Mouse (Mus musculus) stomach, embryonic 14.5 days (tissue): ENCODE measurements around the gene Krt32. TPM values are rescaled to one million over a fixed set of nuclear protein-coding genes. Genes with fewer than 3 reads are reported as not detected.

Experiments
- ATAC-seq: fragments of 200-750 bp; cut with Nextera tagmentation; 2 replicates; pipeline ENCODE4 v1.8.0; 2017; ENCODE audit warnings: low read depth, moderate TSS enrichment; ENCODE audit not compliant: insufficient number of reproducible peaks, insufficient read depth, low FRiP score
- H3K27ac ChIP-seq: fragments of 300-500 bp; sonication (generic); 2 replicates; pipeline ENCODE4 v1.5.1; 2014; ENCODE audit warnings: mild to moderate bottlenecking, low read length, moderate library complexity, mixed read lengths
- H3K27me3 ChIP-seq: fragments of 300-500 bp; sonication (generic); 2 replicates; pipeline ENCODE4 v1.6.1; 2014; ENCODE audit warnings: low read length, control low read depth, mixed read lengths; ENCODE audit not compliant: control insufficient read depth, insufficient read depth
- H3K36me3 ChIP-seq: fragments of 300-500 bp; sonication (generic); 2 replicates; pipeline ENCODE4 v1.6.1; 2014; ENCODE audit warnings: mild to moderate bottlenecking, control low read depth, low read length, moderate library complexity, mixed read lengths; ENCODE audit not compliant: control insufficient read depth, insufficient read depth
- H3K4me1 ChIP-seq: fragments of 300-500 bp; sonication (generic); 2 replicates; pipeline ENCODE4 v1.6.1; 2014; ENCODE audit warnings: low read length, control low read depth, mixed read lengths; ENCODE audit not compliant: control insufficient read depth, insufficient read depth
- H3K4me2 ChIP-seq: fragments of 300-500 bp; sonication (generic); replicated peaks from 2 replicates; pipeline ENCODE4 v1.6.1; 2014; ENCODE audit warnings: low read depth, low read length, control low read depth
- H3K4me3 ChIP-seq: fragments of 300-500 bp; sonication (generic); 2 replicates; pipeline ENCODE4 v1.5.1; 2014; ENCODE audit warnings: low read depth, low read length, control low read depth
- H3K9ac ChIP-seq: fragments of 300-500 bp; sonication (generic); replicated peaks from 2 replicates; pipeline ENCODE4 v1.6.1; 2014; ENCODE audit warnings: low read depth, mild to moderate bottlenecking, control low read depth, low read length, moderate library complexity, mixed read lengths
- H3K9me3 ChIP-seq: fragments of 300-500 bp; sonication (generic); 2 replicates; pipeline ENCODE4 v1.6.1; 2016; ENCODE audit warnings: low read depth, low read length, control low read depth; ENCODE audit not compliant: control insufficient read depth
- WGBS: fragments of 180-500 bp; shearing (Covaris S2); extraction: QIAGEN DNeasy Blood & Tissue Kit; methylation state at CpG from one replicate; pipeline ENCODE4 v1.1.7; 2014; 5-methylcytosine and 5-hydroxymethylcytosine counted together
- polyA plus RNA-seq: library from polyadenylated mRNA; unstranded; fragments of >200 nt; fragmentation: Nextera tagmentation; extraction: Ambion mirVana; gene quantifications from 2 replicates; pipeline ENCODE4 v1.2.1, GENCODE M21; 2014

Krt32 gene
- not detected in 2 replicates for polyA plus RNA-seq

GRCm38 (mm10) chr11:100087861-100088260 is at the start of gene Krt32:
Krt32 (minus strand) TSS chr11:100088226.
- Histone ChIP-seq H3K4me3 (no peak within 1 kb of the TSS), H3K36me3 (no peaks in the 10 kb centered on the region), H3K9me3 (no peaks in the 10 kb centered on the region), H3K4me1 (no peaks in the 10 kb centered on the region), H3K27me3 (no peaks in the 10 kb centered on the region), H3K9ac (no peak within 1 kb of the TSS), H3K27ac (no peak within 1 kb of the TSS), H3K4me2 (no peak within 1 kb of the TSS)
- WGBS = 92% methylated on average over 10 of the region's 10 CpGs
- ATAC-seq = no peak

DNA sequence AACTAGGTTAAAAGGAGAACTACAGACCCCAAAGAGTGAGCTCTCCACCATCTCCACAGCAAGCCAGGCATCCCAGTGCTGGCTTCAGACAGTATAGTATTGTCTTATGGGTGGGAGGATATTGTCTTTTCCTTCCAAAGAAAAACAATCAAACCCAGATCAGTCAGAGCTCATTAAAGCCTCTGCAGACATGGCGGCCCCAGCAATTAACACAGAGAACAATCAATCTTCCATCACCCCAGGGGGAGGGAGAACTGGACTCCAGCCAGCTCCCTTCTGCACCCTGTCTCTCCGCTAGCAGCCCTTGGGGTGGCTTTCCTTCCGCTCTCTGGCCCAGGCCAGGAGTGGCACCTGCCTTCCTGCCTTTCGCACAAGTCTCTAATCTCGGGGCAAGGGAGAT is 49.7 kb upstream of the Krt32 start:
- H3K4me2 ChIP-seq = no peak overlapping the region

DNA sequence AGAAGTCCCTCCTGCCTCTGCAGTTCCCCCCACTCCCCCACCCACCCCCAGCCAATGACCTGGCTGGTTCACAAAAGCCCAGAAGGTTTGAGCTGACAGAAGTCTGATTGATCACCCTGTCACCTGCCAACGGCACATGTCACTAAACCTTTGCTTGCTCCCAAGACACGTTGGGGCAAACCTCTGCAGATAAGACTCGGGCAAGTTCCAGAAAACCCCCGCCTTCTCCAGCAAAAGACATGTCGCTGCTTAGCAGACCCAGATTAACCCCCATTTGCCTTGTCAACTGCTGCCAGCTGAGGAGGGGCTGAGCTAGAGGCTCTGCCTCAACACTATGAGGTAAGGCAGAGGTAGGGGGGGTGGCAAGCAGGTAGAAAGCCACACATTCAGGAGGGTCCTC is 48.5 kb upstream of the Krt32 start:
- H3K27me3 ChIP-seq = no peaks in the 10 kb centered on the region
- peak overlapping the region; percentile 72; the same call in 1 of the 2 replicates for H3K27ac ChIP-seq
- H3K4me1 ChIP-seq = peaks cover 13% of the 10 kb centered on the region; the same call in 1 of the 2 replicates
- H3K4me3 ChIP-seq = no peak overlapping the region
- ATAC-seq = no peak
- H3K4me2 ChIP-seq = no peak overlapping the region
- H3K9ac ChIP-seq = no peak overlapping the region
- H3K9me3 ChIP-seq = no peaks in the 10 kb centered on the region
- no peaks in the 10 kb centered on the region; the same call in 1 of the 2 replicates for H3K36me3 ChIP-seq
- whole genome bisulfite sequencing = 16% methylated on average over 5 of the region's 5 CpGs

More for the DNA sequence above, 49.7 kb upstream of the Krt32 start:
- no peak overlapping the region for H3K4me3 ChIP-seq
- 26% methylated on average over 5 of the region's 5 CpGs for WGBS
- no peaks in the 10 kb centered on the region for H3K27me3 ChIP-seq
- peak overlapping the region; percentile 18; the same call in 1 of the 2 replicates for H3K27ac ChIP-seq
- no peak overlapping the region for H3K9ac ChIP-seq
- H3K4me1 ChIP-seq = peaks cover 13% of the 10 kb centered on the region; the same call in 1 of the 2 replicates
- H3K36me3 ChIP-seq = peaks cover 3% of the 10 kb centered on the region; the same call in 1 of the 2 replicates
- no peak for ATAC-seq
- H3K9me3 ChIP-seq = no peaks in the 10 kb centered on the region

DNA sequence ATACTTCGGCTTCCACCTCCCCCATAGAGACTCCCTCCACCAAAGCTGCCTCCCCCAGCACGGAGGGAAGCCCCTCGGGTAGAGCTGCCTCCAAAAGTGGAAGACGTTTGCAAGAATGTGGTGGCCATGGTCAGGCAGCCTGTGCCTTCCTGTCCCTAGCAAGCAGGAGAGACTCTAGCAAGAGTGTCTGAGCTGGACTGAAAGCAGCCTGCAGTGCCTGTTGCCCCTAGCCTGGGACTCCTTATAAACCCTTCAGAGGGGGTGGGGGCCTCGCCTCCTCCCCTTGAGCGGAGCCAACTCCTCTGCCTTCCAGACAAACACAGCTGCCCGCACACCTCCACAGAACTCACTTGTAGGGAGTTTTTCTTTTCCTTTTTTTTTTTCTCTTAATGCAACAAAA is 47.7 kb upstream of the Krt32 start, which contains the start of gene Krt15:
Gene Krt15, minus strand, starts transcription at position 198 of the 400 bp plus-strand sequence.
- peaks cover 13% of the 10 kb centered on the region; the same call in 1 of the 2 replicates for H3K4me1 ChIP-seq
- H3K27ac ChIP-seq = peak within 1 kb of the TSS; percentile 72; the same call in 1 of the 2 replicates
- WGBS = 50% methylated on average over 7 of the region's 7 CpGs
- H3K27me3 ChIP-seq = no peaks in the 10 kb centered on the region
- H3K36me3 ChIP-seq = no peaks in the 10 kb centered on the region
- ATAC-seq = no peak
- peak within 1 kb of the TSS; percentile 18 for H3K4me3 ChIP-seq
- 0 out of 2 replicates have a peak within 1 kb of the TSS, but pooled peaks have one; percentile 4 for H3K4me2 ChIP-seq
- no peaks in the 10 kb centered on the region for H3K9me3 ChIP-seq
- 0 out of 2 replicates have a peak within 1 kb of the TSS, but pooled peaks have one; percentile 14 for H3K9ac ChIP-seq

DNA sequence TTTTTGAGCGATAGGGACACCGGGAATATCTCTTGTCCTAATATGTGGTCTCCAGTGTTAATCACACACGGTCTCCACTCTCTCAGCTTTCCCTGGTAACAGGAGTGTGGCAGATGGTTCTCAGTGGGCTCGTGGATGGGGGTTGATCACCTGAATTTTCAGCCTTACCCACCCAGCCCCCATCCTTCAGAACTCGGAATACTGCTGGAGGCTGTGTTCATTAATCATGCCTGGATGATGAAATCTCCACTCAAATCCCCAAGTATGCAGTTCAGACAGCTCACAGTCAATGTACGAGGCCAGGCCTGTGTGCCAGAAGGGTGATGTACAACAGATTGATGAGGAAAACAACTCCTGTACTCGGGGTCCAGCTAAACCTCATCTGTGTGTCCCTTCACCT is 36.9 kb upstream of the Krt32 start:
- H3K36me3 ChIP-seq = no peaks in the 10 kb centered on the region
- H3K4me1 ChIP-seq = no peaks in the 10 kb centered on the region
- H3K4me3 ChIP-seq = no peak overlapping the region
- no peak for ATAC-seq
- no peak overlapping the region for H3K27ac ChIP-seq
- H3K27me3 ChIP-seq = no peaks in the 10 kb centered on the region
- no peak overlapping the region for H3K9ac ChIP-seq
- no peaks in the 10 kb centered on the region for H3K9me3 ChIP-seq
- 54% methylated on average over 7 of the region's 7 CpGs for WGBS
- no peak overlapping the region for H3K4me2 ChIP-seq

DNA sequence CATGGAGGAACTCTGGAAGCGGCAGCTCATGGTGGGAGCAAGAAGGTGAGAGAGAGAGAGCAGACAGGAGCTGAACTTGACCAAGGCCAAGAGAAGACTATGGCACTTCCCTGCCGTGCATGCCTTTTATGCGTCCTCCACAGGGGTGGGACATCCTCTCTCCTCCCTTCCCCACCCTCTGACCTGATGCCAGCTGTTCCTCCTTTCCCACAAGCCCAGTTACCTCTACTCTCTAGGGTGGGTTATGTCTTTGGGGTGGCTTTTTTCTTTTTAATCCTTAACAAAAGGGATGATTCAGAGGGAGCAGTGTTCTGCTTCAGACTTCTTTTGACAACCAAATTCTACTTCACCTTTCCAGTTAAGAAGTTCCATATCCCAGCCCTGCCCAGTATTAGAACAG is 33.4 kb upstream of the Krt32 start, which contains the start of gene Krt13:
Gene Krt13, minus strand, starts transcription at position 101 of the 400 bp plus-strand sequence.
- Histone ChIP-seq H3K4me3 (no peak within 1 kb of the TSS), H3K4me1 (no peaks in the 10 kb centered on the region), H3K27me3 (no peaks in the 10 kb centered on the region), H3K27ac (no peak within 1 kb of the TSS), H3K4me2 (no peak within 1 kb of the TSS), H3K36me3 (no peaks in the 10 kb centered on the region), H3K9me3 (no peaks in the 10 kb centered on the region), H3K9ac (no peak within 1 kb of the TSS)
- WGBS = 86% methylated on average over 3 of the region's 3 CpGs
- ATAC-seq = no peak

GRCm38 (mm10) chr11:100120331-100120730 is 32.3 kb upstream of the Krt32 start:
- Histone ChIP-seq H3K4me1 (no peaks in the 10 kb centered on the region), H3K9me3 (no peaks in the 10 kb centered on the region), H3K27me3 (no peaks in the 10 kb centered on the region), H3K4me2 (no peak overlapping the region), H3K36me3 (no peaks in the 10 kb centered on the region), H3K27ac (no peak overlapping the region), H3K4me3 (no peak overlapping the region), H3K9ac (no peak overlapping the region)
- WGBS = 82% methylated on average over 5 of the region's 5 CpGs
- ATAC-seq = no peak

DNA sequence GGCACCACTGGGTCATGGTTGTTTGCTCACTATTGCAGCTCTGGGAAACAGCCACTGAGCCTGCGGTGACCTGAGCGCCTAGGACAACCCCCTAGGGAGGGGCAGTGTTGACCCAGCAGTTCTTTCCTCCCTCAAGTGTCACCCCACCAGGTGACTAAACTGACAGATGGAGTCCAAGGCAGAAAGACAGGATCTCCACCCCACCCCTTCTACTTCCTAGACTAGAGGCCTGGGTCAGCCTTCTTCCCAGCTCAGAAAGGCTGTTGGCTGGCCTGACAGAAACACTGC is 25.7 kb upstream of the Krt32 start:
- Histone ChIP-seq H3K9me3 (no peaks in the 10 kb centered on the region), H3K27ac (peak overlapping the region; percentile 59; the same call in 1 of the 2 replicates), H3K4me3 (no peak overlapping the region), H3K9ac (no peak overlapping the region), H3K4me1 (peaks cover 6% of the 10 kb centered on the region; the same call in 1 of the 2 replicates), H3K4me2 (no peak overlapping the region), H3K36me3 (no peaks in the 10 kb centered on the region), H3K27me3 (no peaks in the 10 kb centered on the region)
- peak; percentile 81 for ATAC-seq
- 58% methylated on average over 2 of the region's 2 CpGs for WGBS
